Mouse (Mus musculus): Measurements from ENCODE around the gene Smo. TPM values are rescaled to one million over a fixed set of nuclear protein-coding genes. Genes with fewer than 3 reads are reported as not detected.

The Smo gene
- polyA plus RNA-seq, 1 experiment from 2014 or later: 9.7 TPM

DNA sequence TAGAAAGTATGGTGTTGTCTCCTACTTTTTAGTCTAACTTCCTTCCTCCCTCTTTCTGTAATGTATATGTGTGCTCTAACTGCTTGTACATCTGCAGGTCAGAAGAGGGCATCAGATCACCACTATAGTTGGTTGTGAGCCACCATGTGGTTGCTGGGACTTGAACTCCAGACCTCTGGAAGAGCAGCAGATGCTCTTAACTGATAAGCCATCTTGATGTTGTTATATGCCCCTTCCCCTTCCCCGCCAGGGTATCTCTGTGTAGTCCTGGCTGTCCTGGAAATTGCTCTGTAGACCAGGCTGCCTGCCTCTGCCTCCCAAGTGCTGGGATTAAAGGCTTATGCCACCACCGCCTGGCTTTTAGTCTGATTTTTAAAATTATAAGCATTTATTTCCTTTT is 31.6 kb downstream of the Smo start:
- Histone ChIP-seq H3K4me1 (ENCODE audit: control insufficient read depth, insufficient read depth, low read length) (peaks cover 8% of the 10 kb centered on the region; the same call in 1 of the 2 replicates), H3K36me3 (ENCODE audit: control insufficient read depth, insufficient read depth, low read length) (no peaks in the 10 kb centered on the region), H3K27me3 (replicated peaks; ENCODE audit: control insufficient read depth, insufficient read depth, low read length) (no peaks in the 10 kb centered on the region), H3K9me3 (replicated peaks; ENCODE audit: control insufficient read depth, low read length) (no peaks in the 10 kb centered on the region), H3K27ac (ENCODE audit: low read depth, low read length) (no peak overlapping the region), H3K4me3 (ENCODE audit: low read depth, low read length) (no peak overlapping the region), H3K9ac (ENCODE audit: low read length) (no peak overlapping the region), H3K4me2 (ENCODE audit: low read length) (no peak overlapping the region)
- WGBS: 95% methylated on average over 2 of the region's 2 CpGs
- ATAC-seq: no peak
- no peak for DNase-seq (ENCODE audit: low spot score)

DNA sequence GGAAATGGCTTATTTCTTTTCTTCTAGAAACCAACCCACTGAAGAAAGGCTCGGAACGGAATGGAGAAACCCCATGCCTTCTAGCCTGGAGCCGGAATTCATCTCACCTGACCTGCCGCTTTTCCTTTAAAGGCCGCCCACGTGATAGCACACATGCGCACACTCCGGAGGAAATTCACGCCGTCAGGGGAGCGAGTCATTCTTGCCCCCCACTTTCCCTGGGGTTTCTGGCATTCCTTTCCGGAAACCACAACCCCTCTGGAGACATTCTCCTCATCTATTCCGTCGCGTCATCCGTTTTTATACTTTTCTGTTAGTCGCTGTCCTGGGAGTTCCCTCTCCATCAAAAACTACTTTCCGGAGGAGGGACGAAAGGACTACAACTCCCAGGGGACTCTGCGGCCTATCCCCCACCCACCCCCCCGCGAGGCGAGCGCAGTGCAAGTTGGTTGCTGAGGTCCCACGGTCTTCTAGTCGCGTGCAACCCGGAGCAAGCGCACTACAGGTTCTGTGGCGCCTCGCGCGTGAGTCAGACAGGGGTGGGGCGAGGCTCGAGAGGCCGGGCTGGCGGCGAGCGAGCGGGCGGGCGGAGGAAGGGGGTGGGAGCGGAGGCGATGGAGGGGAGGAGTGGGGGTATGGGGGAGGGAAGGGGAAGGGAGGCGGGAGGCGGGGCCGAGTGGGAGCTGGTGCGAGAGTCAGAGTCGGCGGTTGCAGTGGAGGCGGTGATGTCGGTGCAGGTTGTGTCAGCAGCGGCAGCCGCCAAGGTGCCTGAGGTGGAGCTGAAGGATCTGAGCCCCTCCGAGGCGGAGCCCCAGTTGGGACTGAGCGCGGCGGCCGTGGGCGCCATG is 32.7 kb downstream of the Smo start, which contains the start of gene Ahcyl2:
Gene Ahcyl2, plus strand, starts transcription at position 199 of the 848 bp plus-strand sequence.
- Histone ChIP-seq H3K4me1 (ENCODE audit: control insufficient read depth, insufficient read depth, low read length) (peaks cover 8% of the 10 kb centered on the region; the same call in 1 of the 2 replicates), H3K9me3 (replicated peaks; ENCODE audit: control insufficient read depth, low read length) (no peaks in the 10 kb centered on the region), H3K4me2 (ENCODE audit: low read length) (peak within 1 kb of the TSS; percentile 68), H3K9ac (ENCODE audit: low read length) (peak within 1 kb of the TSS; percentile 81), H3K27ac (ENCODE audit: low read depth, low read length) (peak within 1 kb of the TSS; percentile 91), H3K4me3 (ENCODE audit: low read depth, low read length) (peak within 1 kb of the TSS; percentile 76), H3K27me3 (replicated peaks; ENCODE audit: control insufficient read depth, insufficient read depth, low read length) (no peaks in the 10 kb centered on the region), H3K36me3 (ENCODE audit: control insufficient read depth, insufficient read depth, low read length) (no peaks in the 10 kb centered on the region)
- under 1% methylated on average over 50 of the region's 61 CpGs for WGBS
- ATAC-seq (peak; percentile 98), DNase-seq (ENCODE audit: low spot score) (peak; percentile 99)

DNA sequence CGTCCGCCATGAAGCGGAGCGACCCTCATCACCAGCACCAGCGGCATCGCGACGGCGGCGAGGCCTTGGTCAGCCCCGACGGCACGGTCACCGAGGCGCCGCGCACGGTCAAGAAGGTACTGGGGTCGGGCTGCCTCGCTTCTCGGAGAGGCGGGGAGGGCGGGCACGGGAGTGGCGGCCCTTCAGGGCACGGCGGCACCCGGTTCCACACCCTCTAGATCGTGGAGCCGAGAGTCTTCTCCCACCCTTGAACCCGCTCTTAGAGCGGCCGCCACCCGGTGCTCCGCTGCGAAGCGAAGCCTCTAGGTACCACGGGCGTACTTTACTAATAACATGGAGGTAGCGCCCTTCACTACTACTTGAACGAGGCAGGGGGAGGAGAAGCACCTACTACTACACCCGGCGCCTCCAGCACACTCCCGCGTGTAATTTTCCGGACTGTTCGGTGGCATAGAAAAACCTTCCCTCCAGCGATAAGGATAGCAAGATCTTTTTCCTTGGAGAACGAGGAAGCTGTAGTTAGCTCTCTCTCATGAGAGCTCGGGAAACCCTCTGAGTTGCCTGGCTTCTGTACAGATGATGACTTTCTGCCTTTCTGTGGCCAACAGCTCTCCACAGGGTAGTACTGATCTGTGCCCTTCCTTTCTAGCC is 33.6 kb downstream of the Smo start:
- Histone ChIP-seq H3K4me2 (ENCODE audit: low read length) (peak overlapping the region; percentile 68), H3K4me3 (ENCODE audit: low read depth, low read length) (peak overlapping the region; percentile 76), H3K27ac (ENCODE audit: low read depth, low read length) (peak overlapping the region; percentile 91), H3K9me3 (replicated peaks; ENCODE audit: control insufficient read depth, low read length) (no peaks in the 10 kb centered on the region), H3K4me1 (ENCODE audit: control insufficient read depth, insufficient read depth, low read length) (peaks cover 8% of the 10 kb centered on the region; the same call in 1 of the 2 replicates), H3K27me3 (replicated peaks; ENCODE audit: control insufficient read depth, insufficient read depth, low read length) (no peaks in the 10 kb centered on the region), H3K36me3 (ENCODE audit: control insufficient read depth, insufficient read depth, low read length) (no peaks in the 10 kb centered on the region), H3K9ac (ENCODE audit: low read length) (peak overlapping the region; percentile 81)
- under 1% methylated on average over 31 of the region's 50 CpGs for WGBS
- DNase-seq (ENCODE audit: low spot score) (peak; percentile 51), ATAC-seq (peak; percentile 28; the same call in 1 of the 2 replicates)

DNA sequence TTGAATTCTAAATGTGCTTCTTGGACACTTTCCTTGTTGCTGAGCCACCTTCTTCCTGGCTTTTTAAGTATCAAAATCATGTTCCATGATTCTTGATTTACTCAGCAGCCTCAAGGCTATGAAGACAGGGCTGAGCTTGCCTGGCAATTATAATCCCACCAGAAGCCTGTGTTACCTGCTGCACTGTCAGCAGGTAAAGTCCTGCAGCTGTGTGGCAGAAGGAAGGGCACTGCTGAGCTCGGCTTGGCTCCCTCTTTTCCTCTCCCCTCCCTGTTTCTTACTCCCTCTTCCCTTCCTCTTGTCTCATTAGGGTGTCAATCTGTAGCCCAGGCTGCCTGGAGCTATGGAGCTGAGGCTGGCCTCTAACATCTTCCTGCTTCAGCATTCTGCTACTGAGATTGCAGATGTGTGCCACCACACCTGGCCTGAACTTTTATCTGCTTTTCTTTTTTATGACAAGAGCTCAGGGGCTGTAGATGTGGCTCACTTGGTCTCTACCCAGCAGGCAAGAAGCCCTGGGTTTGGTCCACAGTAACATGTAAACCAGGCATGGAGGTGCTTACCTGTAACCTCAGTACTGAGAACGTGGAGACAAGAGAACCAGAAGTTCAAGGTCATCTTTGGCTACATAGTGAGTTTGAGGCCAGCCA is 35.5 kb downstream of the Smo start:
- no peak overlapping the region for H3K4me3 ChIP-seq (ENCODE audit: low read depth, low read length)
- no peak overlapping the region for H3K9ac ChIP-seq (ENCODE audit: low read length)
- no peak overlapping the region for H3K27ac ChIP-seq (ENCODE audit: low read depth, low read length)
- no peak overlapping the region for H3K4me2 ChIP-seq (ENCODE audit: low read length)
- H3K36me3 ChIP-seq (ENCODE audit: control insufficient read depth, insufficient read depth, low read length): no peaks in the 10 kb centered on the region
- no peak for DNase-seq (ENCODE audit: low spot score)
- no peaks in the 10 kb centered on the region for H3K27me3 ChIP-seq (replicated peaks; ENCODE audit: control insufficient read depth, insufficient read depth, low read length)
- WGBS: 46% methylated on average over 2 of the region's 2 CpGs
- no peaks in the 10 kb centered on the region for H3K9me3 ChIP-seq (replicated peaks; ENCODE audit: control insufficient read depth, low read length)
- no peak for ATAC-seq
- H3K4me1 ChIP-seq (ENCODE audit: control insufficient read depth, insufficient read depth, low read length): peaks cover 8% of the 10 kb centered on the region; the same call in 1 of the 2 replicates

DNA sequence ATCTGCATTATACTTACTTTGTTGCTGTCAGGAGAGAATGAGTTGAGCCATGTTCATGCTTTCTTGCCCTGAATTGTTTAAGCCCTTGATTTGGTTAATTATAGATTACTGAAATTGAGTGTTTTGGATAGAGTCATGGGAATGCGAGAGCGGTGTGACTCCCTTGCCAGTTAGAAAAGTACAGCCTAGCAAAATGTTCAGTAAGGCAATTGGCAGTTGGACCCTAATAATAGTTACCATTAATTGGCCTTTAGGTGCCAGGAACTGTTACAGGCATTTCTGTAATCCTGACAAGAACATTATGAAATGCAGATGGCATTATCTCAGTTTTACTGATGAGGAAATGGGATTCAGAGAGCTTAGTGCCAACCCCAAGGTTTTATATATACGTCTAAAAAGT is 36.9 kb downstream of the Smo start:
- no peak overlapping the region for H3K27ac ChIP-seq (ENCODE audit: low read depth, low read length)
- H3K27me3 ChIP-seq (replicated peaks; ENCODE audit: control insufficient read depth, insufficient read depth, low read length): no peaks in the 10 kb centered on the region
- no peak for ATAC-seq
- H3K36me3 ChIP-seq (ENCODE audit: control insufficient read depth, insufficient read depth, low read length): no peaks in the 10 kb centered on the region
- WGBS: 77% methylated on average over 3 of the region's 3 CpGs
- no peak overlapping the region for H3K4me2 ChIP-seq (ENCODE audit: low read length)
- peaks cover 8% of the 10 kb centered on the region; the same call in 1 of the 2 replicates for H3K4me1 ChIP-seq (ENCODE audit: control insufficient read depth, insufficient read depth, low read length)
- H3K9ac ChIP-seq (ENCODE audit: low read length): no peak overlapping the region
- H3K4me3 ChIP-seq (ENCODE audit: low read depth, low read length): no peak overlapping the region
- no peaks in the 10 kb centered on the region for H3K9me3 ChIP-seq (replicated peaks; ENCODE audit: control insufficient read depth, low read length)
- no peak for DNase-seq (ENCODE audit: low spot score)

DNA sequence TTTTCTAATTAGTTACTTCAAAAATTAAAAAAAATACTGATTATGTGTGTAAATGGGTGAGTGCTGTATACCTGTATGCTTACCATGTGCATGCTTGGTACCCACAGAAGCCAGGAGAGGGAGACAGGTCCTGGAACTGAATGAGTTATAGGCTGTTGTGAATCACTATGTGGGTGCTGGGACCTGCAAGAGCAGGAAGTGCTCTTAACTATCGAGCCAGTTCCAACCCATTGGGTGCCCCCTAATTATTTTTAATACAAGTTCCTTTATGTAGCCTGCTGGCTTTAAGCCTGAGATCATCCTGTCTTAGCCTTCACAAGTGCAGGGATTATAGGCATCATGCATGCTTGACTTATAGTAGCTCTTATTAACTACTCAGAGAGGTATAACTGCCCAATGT is 38.9 kb downstream of the Smo start:
- no peak overlapping the region for H3K9ac ChIP-seq (ENCODE audit: low read length)
- WGBS: 68% methylated on average over 1 of the region's 1 CpGs
- H3K36me3 ChIP-seq (ENCODE audit: control insufficient read depth, insufficient read depth, low read length): no peaks in the 10 kb centered on the region
- H3K27me3 ChIP-seq (replicated peaks; ENCODE audit: control insufficient read depth, insufficient read depth, low read length): no peaks in the 10 kb centered on the region
- DNase-seq (ENCODE audit: low spot score) (no peak), ATAC-seq (no peak)
- peaks cover 8% of the 10 kb centered on the region; the same call in 1 of the 2 replicates for H3K4me1 ChIP-seq (ENCODE audit: control insufficient read depth, insufficient read depth, low read length)
- no peaks in the 10 kb centered on the region for H3K9me3 ChIP-seq (replicated peaks; ENCODE audit: control insufficient read depth, low read length)
- no peak overlapping the region for H3K4me2 ChIP-seq (ENCODE audit: low read length)
- no peak overlapping the region for H3K4me3 ChIP-seq (ENCODE audit: low read depth, low read length)
- H3K27ac ChIP-seq (ENCODE audit: low read depth, low read length): no peak overlapping the region

DNA sequence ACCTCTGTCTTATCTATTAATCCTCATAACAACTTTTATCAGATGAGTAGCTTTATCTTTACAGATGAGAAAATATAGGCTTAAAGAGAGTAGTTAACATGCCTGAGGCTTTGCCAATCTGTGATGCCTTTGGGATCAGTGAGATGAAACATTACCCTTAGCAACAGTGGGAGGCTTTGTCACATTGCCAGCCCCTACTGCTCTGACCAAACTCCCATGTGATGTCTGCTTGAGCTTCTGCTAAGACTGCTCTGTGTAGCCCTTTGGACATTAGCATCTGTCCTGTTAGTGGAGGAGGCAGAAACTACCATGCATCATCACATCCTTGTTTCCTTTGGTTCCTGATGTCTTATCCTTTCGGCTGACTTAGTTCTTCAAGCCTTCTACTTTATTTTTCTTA is 40.3 kb downstream of the Smo start:
- DNase-seq (ENCODE audit: low spot score): peak; percentile 21
- no peak overlapping the region for H3K4me2 ChIP-seq (ENCODE audit: low read length)
- no peaks in the 10 kb centered on the region for H3K36me3 ChIP-seq (ENCODE audit: control insufficient read depth, insufficient read depth, low read length)
- no peak for ATAC-seq
- H3K4me1 ChIP-seq (ENCODE audit: control insufficient read depth, insufficient read depth, low read length): no peaks in the 10 kb centered on the region
- WGBS: 92% methylated on average over 1 of the region's 1 CpGs
- no peak overlapping the region for H3K27ac ChIP-seq (ENCODE audit: low read depth, low read length)
- H3K9ac ChIP-seq (ENCODE audit: low read length): no peak overlapping the region
- no peak overlapping the region for H3K4me3 ChIP-seq (ENCODE audit: low read depth, low read length)
- H3K9me3 ChIP-seq (replicated peaks; ENCODE audit: control insufficient read depth, low read length): no peaks in the 10 kb centered on the region
- no peaks in the 10 kb centered on the region for H3K27me3 ChIP-seq (replicated peaks; ENCODE audit: control insufficient read depth, insufficient read depth, low read length)

DNA sequence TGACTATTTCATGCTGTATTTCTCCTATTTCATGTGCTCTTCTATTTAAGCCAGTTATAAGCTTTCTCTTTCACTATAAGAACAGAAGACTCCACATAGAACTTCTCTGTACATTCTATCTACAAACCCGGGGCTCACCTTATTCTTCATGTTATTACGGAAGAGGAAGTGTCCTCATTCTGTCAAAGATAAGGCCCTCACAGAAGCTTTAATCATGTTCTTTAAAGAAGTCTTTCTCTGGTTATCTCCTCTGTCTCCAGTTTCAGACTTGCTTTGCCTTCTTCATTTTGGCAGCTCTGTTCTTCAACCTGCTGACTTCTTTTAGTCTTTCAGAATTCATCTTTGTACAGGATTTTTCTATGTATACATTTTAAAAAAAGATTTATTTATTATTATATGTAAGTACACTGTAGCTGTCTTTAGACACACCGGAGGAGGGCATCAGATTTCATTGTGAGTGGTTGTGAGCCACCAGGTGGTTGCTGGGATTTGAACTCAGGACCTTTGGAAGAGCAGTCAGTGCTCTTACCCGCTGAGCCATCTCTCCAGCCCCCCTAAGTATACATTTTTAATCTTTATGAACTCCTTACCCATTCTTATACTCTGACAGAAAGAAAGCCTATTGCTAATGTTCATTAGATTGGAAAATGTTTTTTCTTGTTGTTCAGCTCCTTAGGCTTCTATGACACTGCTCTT is 41.4 kb downstream of the Smo start:
- Histone ChIP-seq H3K4me2 (ENCODE audit: low read length) (no peak overlapping the region), H3K4me1 (ENCODE audit: control insufficient read depth, insufficient read depth, low read length) (no peaks in the 10 kb centered on the region), H3K36me3 (ENCODE audit: control insufficient read depth, insufficient read depth, low read length) (no peaks in the 10 kb centered on the region), H3K9me3 (replicated peaks; ENCODE audit: control insufficient read depth, low read length) (no peaks in the 10 kb centered on the region), H3K4me3 (ENCODE audit: low read depth, low read length) (no peak overlapping the region), H3K27ac (ENCODE audit: low read depth, low read length) (no peak overlapping the region), H3K27me3 (replicated peaks; ENCODE audit: control insufficient read depth, insufficient read depth, low read length) (no peaks in the 10 kb centered on the region), H3K9ac (ENCODE audit: low read length) (no peak overlapping the region)
- 86% methylated on average over 4 of the region's 4 CpGs for WGBS
- ATAC-seq (no peak), DNase-seq (ENCODE audit: low spot score) (no peak)
